Mouse (Mus musculus) ES-Bruce4 (cell line): Measurements from ENCODE around the gene Slc16a11. TPM values are rescaled to one million over a fixed set of nuclear protein-coding genes. Genes with fewer than 3 reads are reported as not detected.

Experiments
- H3K27ac ChIP-seq: 2 replicates; pipeline ENCODE4 v1.5.1; 2012; ENCODE audit warnings: low read length, inconsistent platforms; ENCODE audit not compliant: insufficient read depth
- H3K27me3 ChIP-seq: 2 replicates; pipeline ENCODE4 v1.6.1; 2012; ENCODE audit warnings: mild to moderate bottlenecking, low read length, inconsistent platforms; ENCODE audit not compliant: control insufficient read depth, poor library complexity, insufficient read depth, severe bottlenecking
- H3K36me3 ChIP-seq: 2 replicates; pipeline ENCODE4 v1.6.1; 2012; ENCODE audit warnings: inconsistent platforms, mild to moderate bottlenecking, low read length, moderate library complexity; ENCODE audit not compliant: control insufficient read depth, poor library complexity, insufficient read depth, severe bottlenecking
- H3K4me1 ChIP-seq: one replicate; pipeline ENCODE4 v1.8.1; 2011; ENCODE audit warnings: low read length; ENCODE audit not compliant: control insufficient read depth, insufficient read depth
- H3K4me3 ChIP-seq: 2 replicates; pipeline ENCODE4 v1.5.1; 2011; ENCODE audit warnings: low read depth, mild to moderate bottlenecking, low read length
- H3K9ac ChIP-seq: 2 replicates; pipeline ENCODE4 v1.6.1; 2012; ENCODE audit warnings: low read depth, mild to moderate bottlenecking, inconsistent platforms; ENCODE audit not compliant: poor library complexity, severe bottlenecking
- H3K9me3 ChIP-seq: replicated peaks from 2 replicates; pipeline ENCODE4 v1.6.1; 2012; ENCODE audit warnings: mild to moderate bottlenecking, low read length, inconsistent platforms; ENCODE audit not compliant: control insufficient read depth, poor library complexity, insufficient read depth, severe bottlenecking
- CTCF ChIP-seq: IDR thresholded peaks from one replicate; pipeline ENCODE4 v1.8.1; 2011; ENCODE audit warnings: low read depth, low read length
- EP300 ChIP-seq: IDR thresholded peaks from 2 replicates; pipeline ENCODE4 v1.6.1; 2011; ENCODE audit warnings: low read depth, low read length; ENCODE audit not compliant: insufficient read depth
- POLR2A ChIP-seq: IDR thresholded peaks from one replicate; pipeline ENCODE4 v1.8.1; 2011; ENCODE audit warnings: low read length; ENCODE audit not compliant: insufficient read depth
- polyA plus RNA-seq: library from polyadenylated mRNA; stranded (reverse); fragments of >200 nt; gene quantifications from 2 replicates; pipeline ENCODE4 v1.2.4, GENCODE M21; 2011; ENCODE audit warnings: low read depth; ENCODE audit not compliant: missing spikeins, insufficient read depth, insufficient read length

Gene Slc16a11
- polyA plus RNA-seq, 1 experiment = 2.0 TPM

DNA sequence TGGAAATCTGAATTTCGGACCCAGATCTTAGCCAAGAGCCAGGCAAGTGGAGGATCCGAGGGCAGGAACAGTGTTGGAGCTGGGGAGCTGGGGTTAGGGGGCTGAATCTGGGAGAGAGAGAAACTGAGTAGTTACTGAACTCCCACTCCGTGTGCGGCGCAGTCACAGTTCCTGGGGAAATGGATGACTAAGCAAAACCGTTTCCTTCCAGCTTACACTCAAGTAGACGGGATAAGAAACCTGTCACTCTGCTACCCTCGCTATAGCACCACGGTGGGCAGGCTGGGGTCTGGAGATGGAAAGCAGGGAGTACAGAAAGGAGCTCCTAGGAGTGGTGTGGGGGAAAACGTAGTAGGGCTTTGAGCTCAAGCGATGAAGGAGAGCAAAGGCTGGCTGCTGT lies 37.6 kb downstream of the Slc16a11 start:
- no peak for TF ChIP-seq POLR2A
- TF ChIP-seq CTCF = no peak
- TF ChIP-seq EP300 = no peak
- Histone ChIP-seq H3K4me3 (no peak overlapping the region), H3K27me3 (peaks cover 5% of the 10 kb centered on the region), H3K9me3 (no peaks in the 10 kb centered on the region), H3K4me1 (no peaks in the 10 kb centered on the region), H3K36me3 (no peaks in the 10 kb centered on the region), H3K27ac (no peak overlapping the region), H3K9ac (no peak overlapping the region)

DNA sequence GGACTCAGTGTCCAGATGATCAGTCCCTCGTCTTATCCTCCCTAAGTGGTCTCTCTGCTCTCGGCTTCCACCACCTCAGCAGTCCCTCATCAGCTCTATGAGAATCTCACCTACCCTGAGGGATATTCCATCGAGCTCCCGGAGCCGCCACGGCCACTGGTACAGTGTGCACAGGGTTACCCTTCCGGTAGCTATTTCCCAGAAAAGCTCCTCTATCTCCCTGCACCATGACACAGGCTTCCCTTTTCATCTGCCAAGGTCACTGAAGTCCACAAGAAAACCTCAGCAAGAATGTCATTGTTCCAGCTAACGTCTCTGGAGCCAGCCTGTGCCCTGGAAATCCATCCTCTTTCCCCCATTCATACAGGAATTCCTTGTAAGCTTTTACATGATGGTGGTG lies 39.3 kb downstream of the Slc16a11 start:
- H3K9ac ChIP-seq = no peak overlapping the region
- TF ChIP-seq CTCF = no peak
- TF ChIP-seq POLR2A = no peak
- H3K27me3 ChIP-seq = peaks cover 5% of the 10 kb centered on the region
- no peaks in the 10 kb centered on the region for H3K9me3 ChIP-seq
- no peaks in the 10 kb centered on the region for H3K4me1 ChIP-seq
- no peaks in the 10 kb centered on the region for H3K36me3 ChIP-seq
- H3K4me3 ChIP-seq = no peak overlapping the region
- no peak overlapping the region for H3K27ac ChIP-seq

DNA sequence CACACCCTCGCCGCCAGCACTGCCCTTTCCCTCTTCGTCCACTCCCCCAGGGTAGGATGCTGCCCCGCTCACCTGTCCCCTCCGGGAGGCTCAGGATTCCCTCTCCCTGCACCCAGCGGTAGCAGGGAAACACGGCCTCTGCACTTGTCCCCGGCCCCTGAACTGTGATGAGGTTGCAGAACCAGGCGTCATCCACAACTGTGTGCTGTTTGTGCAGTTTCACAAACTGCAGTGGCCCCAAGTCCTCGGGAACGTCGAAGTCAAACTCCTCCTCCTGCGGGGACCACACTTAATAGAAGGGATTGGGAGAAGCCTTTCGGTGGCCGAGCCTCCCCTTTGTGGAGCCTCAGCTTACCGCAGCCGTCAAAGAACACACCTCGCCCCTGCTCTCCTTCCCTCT lies 41.8 kb downstream of the Slc16a11 start:
- Histone ChIP-seq H3K27ac (no peak overlapping the region), H3K4me3 (peak overlapping the region; percentile 35), H3K9ac (no peak overlapping the region), H3K9me3 (no peaks in the 10 kb centered on the region), H3K36me3 (no peaks in the 10 kb centered on the region), H3K27me3 (peaks cover 5% of the 10 kb centered on the region), H3K4me1 (no peaks in the 10 kb centered on the region)
- TF ChIP-seq CTCF (no peak), EP300 (no peak), POLR2A (no peak)

DNA sequence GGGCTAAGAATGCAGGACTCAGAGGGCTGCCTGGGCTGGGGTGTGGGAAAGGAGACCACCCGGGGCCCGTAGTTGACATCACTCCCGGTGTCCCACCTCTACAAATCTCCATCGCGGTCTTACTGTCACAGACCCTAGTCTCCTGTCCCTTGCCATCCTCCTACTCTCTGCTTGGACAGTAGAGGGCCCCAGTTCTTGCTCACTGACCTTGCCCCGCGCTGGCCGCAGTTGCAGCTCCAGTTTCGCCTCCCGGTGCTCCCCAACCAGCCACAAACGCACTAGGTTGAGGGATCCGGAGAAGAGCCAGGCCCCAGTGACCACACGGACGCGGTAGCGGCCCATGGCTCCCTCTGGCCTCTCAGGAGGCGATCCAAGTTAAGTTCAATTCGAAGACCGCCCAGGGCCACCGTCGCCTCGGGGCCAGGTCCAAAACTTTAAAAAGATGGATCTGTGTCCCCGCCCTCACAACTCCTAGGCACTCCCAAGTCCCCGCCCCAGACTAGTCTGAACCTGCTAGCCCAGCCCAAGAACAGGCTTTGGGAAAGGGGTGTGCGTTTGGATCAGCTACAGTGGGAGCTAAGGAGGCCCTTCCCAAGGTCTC lies 42.5 kb downstream of the Slc16a11 start, which contains the start of gene Alox12:
TSS of gene Alox12 (minus strand) at position 423 of the 601 bp plus-strand sequence.
- no peak for TF ChIP-seq POLR2A
- TF ChIP-seq EP300 = 0 out of 2 replicates have a peak, but pooled peaks have one; percentile 19
- TF ChIP-seq CTCF = peak; percentile 20
- Histone ChIP-seq H3K36me3 (no peaks in the 10 kb centered on the region), H3K4me1 (no peaks in the 10 kb centered on the region), H3K9me3 (no peaks in the 10 kb centered on the region), H3K27ac (no peak within 1 kb of the TSS), H3K9ac (0 out of 2 replicates have a peak within 1 kb of the TSS, but pooled peaks have one; percentile 17), H3K4me3 (peak within 1 kb of the TSS; percentile 35), H3K27me3 (peaks cover 5% of the 10 kb centered on the region)

DNA sequence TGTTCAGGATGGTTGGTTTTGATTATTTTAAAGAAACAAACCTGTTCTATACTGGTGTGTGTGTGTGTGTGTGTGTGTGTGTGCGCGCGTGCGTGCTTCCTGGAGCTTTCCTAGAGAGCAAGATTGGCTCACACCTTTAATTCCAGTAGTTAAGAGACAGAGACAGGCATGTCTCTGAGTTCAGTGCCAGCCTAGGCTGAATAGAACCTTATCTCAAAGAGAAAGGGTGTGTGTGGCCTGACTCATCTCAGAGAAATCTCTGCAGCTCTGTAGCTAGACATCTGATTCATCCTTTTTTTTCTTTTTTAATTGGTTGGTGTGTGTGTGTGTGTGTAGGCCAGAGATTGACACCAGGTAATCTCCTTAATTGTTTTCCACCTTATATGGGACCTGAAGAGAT lies 46.5 kb downstream of the Slc16a11 start:
- Histone ChIP-seq H3K4me1 (no peaks in the 10 kb centered on the region), H3K27ac (no peak overlapping the region), H3K36me3 (no peaks in the 10 kb centered on the region), H3K9ac (no peak overlapping the region), H3K4me3 (no peak overlapping the region), H3K9me3 (no peaks in the 10 kb centered on the region), H3K27me3 (no peaks in the 10 kb centered on the region; the same call in 1 of the 2 replicates)
- no peak for TF ChIP-seq EP300
- TF ChIP-seq CTCF = no peak
- TF ChIP-seq POLR2A = no peak

DNA sequence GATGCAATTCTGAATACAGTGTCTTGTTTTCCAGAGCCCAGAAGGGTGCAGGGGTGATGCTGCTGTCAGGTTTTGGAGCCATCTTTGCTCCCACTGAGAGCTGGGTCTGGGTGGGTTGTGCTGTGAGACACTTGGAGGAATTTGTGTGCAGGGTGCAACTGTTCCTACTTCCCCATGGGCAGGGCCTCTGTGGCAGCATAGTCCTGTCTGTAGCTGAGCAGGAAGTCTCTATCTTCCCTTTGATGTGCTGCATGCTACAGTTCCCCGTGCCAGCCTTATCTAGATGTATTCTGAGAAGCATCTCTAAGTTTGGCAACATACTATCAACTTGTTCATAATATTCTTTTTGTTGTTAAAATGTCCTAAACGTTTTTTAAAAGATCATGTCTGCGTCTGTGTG lies 52.7 kb downstream of the Slc16a11 start:
- TF ChIP-seq POLR2A (no peak), EP300 (no peak), CTCF (no peak)
- Histone ChIP-seq H3K4me3 (no peak overlapping the region), H3K36me3 (no peaks in the 10 kb centered on the region), H3K9ac (no peak overlapping the region), H3K27ac (no peak overlapping the region), H3K9me3 (no peaks in the 10 kb centered on the region), H3K4me1 (no peaks in the 10 kb centered on the region), H3K27me3 (no peaks in the 10 kb centered on the region; the same call in 1 of the 2 replicates)
